Mouse (Mus musculus) MEL (cell line): ENCODE measurements at regions not wholly inside any gene's neighbourhood (a gene's known extent, or its start where the extent isn't known, plus 50 kb on each side); places are given as distances from the start of the nearest gene placed in this dataset.
A peak's percentile ranks its signal among the peaks of the same experiment; 100 is the strongest.

Experiments used
- DNase-seq: peaks from one replicate; pipeline ENCODE4 v3.0.0; 2011; ENCODE audit warnings: low read depth, low spot score
- H3K27ac ChIP-seq: 2 replicates; pipeline ENCODE4 v1.5.1; 2012; ENCODE audit warnings: low read depth, mild to moderate bottlenecking, control low read depth, low read length, moderate library complexity; ENCODE audit not compliant: control insufficient read depth
- H3K27me3 ChIP-seq, 2 experiments: fragments of 150-350 bp in 1 of 2; sonication (generic) in 1 of 2; 2 replicates each; pipeline ENCODE4 v1.6.1; 2012; ENCODE audit warnings: low read length in 2 of 2, mild to moderate bottlenecking in 2 of 2, improper control_type of control experiment in 1 of 2, moderate library complexity in 1 of 2; ENCODE audit not compliant: insufficient read depth in 2 of 2, control insufficient read depth in 1 of 2
- H3K36me3 ChIP-seq, 2 experiments: 2 replicates each; pipeline ENCODE4 v1.6.1; 2012 to 2014; ENCODE audit warnings: low read length in 2 of 2, improper control_type of control experiment in 1 of 2, inconsistent platforms in 1 of 2, mild to moderate bottlenecking in 1 of 2; ENCODE audit not compliant: insufficient read depth in 2 of 2, control insufficient read depth in 1 of 2
- H3K4me1 ChIP-seq, 2 experiments: fragments of 150-350 bp in 1 of 2; sonication (generic) in 1 of 2; 2 replicates each; pipeline ENCODE4 v1.6.1; 2012; ENCODE audit warnings: low read length in 2 of 2, improper control_type of control experiment in 1 of 2, mild to moderate bottlenecking in 1 of 2; ENCODE audit not compliant: insufficient read depth in 2 of 2, control insufficient read depth in 1 of 2
- H3K4me3 ChIP-seq, 2 experiments: fragments of 150-350 bp in 1 of 2; sonication (generic) in 1 of 2; 2 replicates each; pipeline ENCODE4 v1.5.1; 2012; ENCODE audit warnings: low read depth in 2 of 2, low read length in 2 of 2, mild to moderate bottlenecking in 2 of 2, moderate library complexity in 2 of 2, control low read depth in 1 of 2, improper control_type of control experiment in 1 of 2; ENCODE audit not compliant: control insufficient read depth in 1 of 2, insufficient read depth in 1 of 2
- H3K79me2 ChIP-seq: 2 replicates; pipeline ENCODE4 v1.6.1; 2012; ENCODE audit warnings: mild to moderate bottlenecking, low read length, moderate library complexity; ENCODE audit not compliant: control insufficient read depth, poor library complexity, insufficient read depth
- H3K9ac ChIP-seq: 2 replicates; pipeline ENCODE4 v1.6.1; 2012; ENCODE audit warnings: low read depth, mild to moderate bottlenecking, control low read depth, low read length, moderate library complexity; ENCODE audit not compliant: control insufficient read depth, poor library complexity, severe bottlenecking
- H3K9me3 ChIP-seq: fragments of 150-350 bp; sonication (generic); replicated peaks from 2 replicates; pipeline ENCODE4 v1.6.1; 2012; ENCODE audit warnings: mild to moderate bottlenecking, low read length, improper control_type of control experiment, moderate library complexity; ENCODE audit not compliant: insufficient read depth
- BHLHE40 ChIP-seq: IDR thresholded peaks from 2 replicates; pipeline ENCODE4 v1.6.1; 2012; ENCODE audit warnings: low read depth, mild to moderate bottlenecking, inconsistent platforms, low read length, improper control_type of control experiment, borderline replicate concordance
- CHD1 ChIP-seq: IDR thresholded peaks from 2 replicates; pipeline ENCODE4 v1.6.1; 2012; ENCODE audit warnings: low read depth, mild to moderate bottlenecking, inconsistent platforms, low read length, improper control_type of control experiment
- CHD2 ChIP-seq: IDR thresholded peaks from 2 replicates; pipeline ENCODE4 v1.6.1; 2011; ENCODE audit warnings: low read length, improper control_type of control experiment
- CTCF ChIP-seq, 3 experiments: IDR thresholded peaks in 2 of 3; conservative IDR thresholded peaks in 1 of 3; 2 replicates each; pipeline ENCODE4 v1.5.1; 2011 to 2012; ENCODE audit warnings: low read length in 3 of 3, low read depth in 2 of 3, mild to moderate bottlenecking in 2 of 3, improper control_type of control experiment in 1 of 3, inconsistent platforms in 1 of 3, mixed read lengths in 1 of 3, moderate library complexity in 1 of 3; ENCODE audit not compliant: control insufficient read depth in 1 of 3, insufficient read depth in 1 of 3, poor library complexity in 1 of 3, severe bottlenecking in 1 of 3
- ELF1 ChIP-seq: IDR thresholded peaks from 2 replicates; pipeline ENCODE4 v1.6.1; 2014; ENCODE audit warnings: low read depth, mild to moderate bottlenecking, inconsistent platforms, low read length, improper control_type of control experiment, moderate library complexity
- ETS1 ChIP-seq: IDR thresholded peaks from 2 replicates; pipeline ENCODE4 v1.6.1; 2012; ENCODE audit warnings: low read depth, mild to moderate bottlenecking, inconsistent platforms, low read length, improper control_type of control experiment, moderate library complexity
- GABPA ChIP-seq: IDR thresholded peaks from 2 replicates; pipeline ENCODE4 v1.6.1; 2012; ENCODE audit warnings: low read depth, mild to moderate bottlenecking, inconsistent platforms, low read length, improper control_type of control experiment, moderate library complexity
- JUND ChIP-seq: IDR thresholded peaks from 2 replicates; pipeline ENCODE4 v1.6.1; 2011; ENCODE audit warnings: low read depth, mild to moderate bottlenecking, improper control_type of control experiment, low read length
- KAT2A ChIP-seq: conservative IDR thresholded peaks from 2 replicates; pipeline ENCODE4 v1.6.1; 2012; ENCODE audit warnings: low read depth, low read length, improper control_type of control experiment, inconsistent platforms
- MAFK ChIP-seq: IDR thresholded peaks from 2 replicates; pipeline ENCODE4 v1.6.1; 2011; ENCODE audit warnings: low read depth, mild to moderate bottlenecking, low read length, improper control_type of control experiment, borderline replicate concordance
- MAX ChIP-seq: IDR thresholded peaks from 2 replicates; pipeline ENCODE4 v1.6.1; 2011; ENCODE audit warnings: low read length, improper control_type of control experiment
- MAZ ChIP-seq: IDR thresholded peaks from 2 replicates; pipeline ENCODE4 v1.6.1; 2012; ENCODE audit warnings: low read depth, mild to moderate bottlenecking, inconsistent platforms, low read length, improper control_type of control experiment
- MXI1 ChIP-seq: IDR thresholded peaks from 2 replicates; pipeline ENCODE4 v1.6.1; 2011; ENCODE audit warnings: mild to moderate bottlenecking, low read depth, low read length, improper control_type of control experiment
- MYB ChIP-seq: IDR thresholded peaks from 2 replicates; pipeline ENCODE4 v1.6.1; 2011; ENCODE audit warnings: mild to moderate bottlenecking, low read depth, low read length, improper control_type of control experiment
- MYC ChIP-seq: IDR thresholded peaks from 2 replicates; pipeline ENCODE4 v1.6.1; 2011; ENCODE audit warnings: low read depth, mild to moderate bottlenecking, low read length, improper control_type of control experiment, moderate library complexity
- NRF1 ChIP-seq: IDR thresholded peaks from 2 replicates; pipeline ENCODE4 v1.6.1; 2014; ENCODE audit warnings: low read depth, mild to moderate bottlenecking, inconsistent platforms, low read length, improper control_type of control experiment, moderate library complexity; ENCODE audit not compliant: poor library complexity, insufficient read depth, severe bottlenecking
- POLR2AphosphoS5 ChIP-seq: IDR thresholded peaks from 2 replicates; pipeline ENCODE4 v1.6.1; 2012; ENCODE audit warnings: low read depth, borderline replicate concordance, mild to moderate bottlenecking, inconsistent platforms, low read length, moderate library complexity, mixed read lengths
- RAD21 ChIP-seq: IDR thresholded peaks from 2 replicates; pipeline ENCODE4 v1.6.1; 2011; ENCODE audit warnings: mild to moderate bottlenecking, low read depth, low read length, improper control_type of control experiment
- SIN3A ChIP-seq: IDR thresholded peaks from 2 replicates; pipeline ENCODE4 v1.6.1; 2012; ENCODE audit warnings: low read length, improper control_type of control experiment, inconsistent platforms
- ZC3H11A ChIP-seq: IDR thresholded peaks from 2 replicates; pipeline ENCODE4 v1.6.1; 2012; ENCODE audit warnings: low read depth, mild to moderate bottlenecking, inconsistent platforms, low read length, improper control_type of control experiment
- ZKSCAN1 ChIP-seq: IDR thresholded peaks from 2 replicates; pipeline ENCODE4 v1.6.1; 2012; ENCODE audit warnings: low read depth, mild to moderate bottlenecking, inconsistent platforms, low read length, improper control_type of control experiment, moderate library complexity

- TF ChIP-seq MAX (peak; percentile 78), NRF1 (no peak), CTCF (IDR thresholded peaks at IDR 0.05 in 2 of 3, conservative IDR thresholded peaks at IDR 0.05 in 1 of 3; ENCODE audit: control insufficient read depth in 1 of 3, insufficient read depth in 1 of 3, low read depth in 2 of 3, low read length in 3 of 3, poor library complexity in 1 of 3, severe bottlenecking in 1 of 3) (no peak), MYB (0 out of 2 replicates have a peak, but pooled peaks have one; percentile 13)
These were observed 290.6 kb upstream of the Spred2 start (continued) for GRCm38 (mm10) chr11:19633621-19634020.

DNA sequence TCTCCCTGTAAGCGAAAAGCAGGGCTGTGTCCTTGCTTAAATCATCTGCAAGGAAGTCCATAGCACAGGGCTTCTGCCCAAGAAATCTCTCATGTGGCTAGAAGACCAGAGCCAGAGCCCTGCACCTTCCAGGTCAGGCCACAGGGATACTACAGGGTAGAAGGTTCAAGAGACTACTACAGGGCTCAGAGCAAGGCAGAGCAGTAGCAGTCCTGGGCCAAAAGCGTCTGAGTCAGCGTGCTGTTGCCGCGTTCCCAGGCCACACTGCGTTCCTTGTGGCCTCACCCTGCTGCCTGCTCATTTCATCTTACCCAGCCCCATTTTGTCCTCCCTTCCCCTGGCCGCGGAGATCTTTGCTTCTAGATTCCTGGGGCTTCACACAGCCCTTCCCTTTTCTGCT, 283.0 kb upstream of the Spred2 start:
- TF ChIP-seq GABPA (no peak), RAD21 (no peak), ZC3H11A (no peak), CHD2 (no peak), CTCF (IDR thresholded peaks at IDR 0.05 in 2 of 3, conservative IDR thresholded peaks at IDR 0.05 in 1 of 3; ENCODE audit: control insufficient read depth in 1 of 3, insufficient read depth in 1 of 3, low read depth in 2 of 3, low read length in 3 of 3, poor library complexity in 1 of 3, severe bottlenecking in 1 of 3) (no peak), ETS1 (no peak), BHLHE40 (no peak), SIN3A (no peak), MAX (no peak), JUND (no peak), MAFK (no peak), MYB (no peak), CHD1 (no peak), MXI1 (no peak), MYC (no peak), POLR2AphosphoS5 (no peak), MAZ (no peak), ZKSCAN1 (no peak), ELF1 (no peak), KAT2A (no peak)

More for the DNA sequence above, 283.0 kb upstream of the Spred2 start:
- H3K9ac ChIP-seq = no peak overlapping the region
- no peak for DNase-seq
- H3K79me2 ChIP-seq = no peaks in the 10 kb centered on the region
- H3K27me3 ChIP-seq = peaks cover 1 to 4% of the 10 kb centered on the region in 2 experiments; a peak in 2 of 4 replicates
- H3K27ac ChIP-seq = no peak overlapping the region
- no peaks in the 10 kb centered on the region for H3K36me3 ChIP-seq
- H3K9me3 ChIP-seq = no peaks in the 10 kb centered on the region
- no peak overlapping the region for H3K4me3 ChIP-seq
- no peaks in the 10 kb centered on the region for H3K4me1 ChIP-seq
